Mouse (Mus musculus): ENCODE measurements around the gene Sycp2l. TPM values are rescaled to one million over a fixed set of nuclear protein-coding genes. Genes with fewer than 3 reads are reported as not detected.

Sycp2l gene
- polyA plus RNA-seq, 1 experiment = not detected

- no peak for TF ChIP-seq MYOG (IDR thresholded peaks at IDR 0.05; ENCODE audit: control insufficient read depth, extremely low read depth, insufficient read length)
- TF ChIP-seq MYOD1 (IDR thresholded peaks at IDR 0.05; ENCODE audit: control insufficient read depth, insufficient read length, low read depth) = no peak
- TF ChIP-seq MAX (IDR thresholded peaks at IDR 0.05) = no peak
- no peak for TF ChIP-seq CTCF (IDR thresholded peaks at IDR 0.05; ENCODE audit: control insufficient read depth, insufficient read depth, insufficient read length)
- H3ac ChIP-seq (ENCODE audit: control insufficient read depth, insufficient read length, low read depth) = no peak overlapping the region
- no peaks in the 10 kb centered on the region for H3K36me3 ChIP-seq (ENCODE audit: control insufficient read depth, insufficient read depth)
- H3K27me3 ChIP-seq (ENCODE audit: control insufficient read depth, insufficient read depth, insufficient read length) = peaks cover 60% of the 10 kb centered on the region
- H3K4me3 ChIP-seq (ENCODE audit: insufficient read depth, poor library complexity, severe bottlenecking) = no peak overlapping the region
- H3K79me3 ChIP-seq (ENCODE audit: low read depth) = no peaks in the 10 kb centered on the region
- no peaks in the 10 kb centered on the region for H3K79me2 ChIP-seq (ENCODE audit: control insufficient read depth, insufficient read depth)
These were observed 92.1 kb downstream of the Sycp2l start for GRCm38 (mm10) chr13:41206241-41206640.

- TF ChIP-seq MYOD1 (IDR thresholded peaks at IDR 0.05; ENCODE audit: control insufficient read depth, insufficient read length, low read depth) (no peak), MYOG (IDR thresholded peaks at IDR 0.05; ENCODE audit: control insufficient read depth, extremely low read depth, insufficient read length) (no peak), CTCF (IDR thresholded peaks at IDR 0.05; ENCODE audit: control insufficient read depth, insufficient read depth, insufficient read length) (no peak), MAX (IDR thresholded peaks at IDR 0.05) (no peak), FOSL1 (IDR thresholded peaks at IDR 0.05; ENCODE audit: insufficient read depth, low read length, poor library complexity, severe bottlenecking) (no peak), USF1 (IDR thresholded peaks at IDR 0.05; ENCODE audit: low read depth) (no peak), CEBPB (IDR thresholded peaks at IDR 0.05; ENCODE audit: low read depth) (no peak)
- H3K79me2 ChIP-seq (ENCODE audit: control insufficient read depth, insufficient read depth) = no peaks in the 10 kb centered on the region
- H3K27me3 ChIP-seq (ENCODE audit: control insufficient read depth, insufficient read depth, insufficient read length) = peaks cover 59% of the 10 kb centered on the region
- no peaks in the 10 kb centered on the region for H3K79me3 ChIP-seq (ENCODE audit: low read depth)
- H3K4me3 ChIP-seq (ENCODE audit: insufficient read depth, poor library complexity, severe bottlenecking) = no peak overlapping the region
- H3ac ChIP-seq (ENCODE audit: control insufficient read depth, insufficient read length, low read depth) = no peak overlapping the region
- no peaks in the 10 kb centered on the region for H3K36me3 ChIP-seq (ENCODE audit: control insufficient read depth, insufficient read depth)
These were observed 97.2 kb downstream of the Sycp2l start for GRCm38 (mm10) chr13:41211276-41211675.

DNA sequence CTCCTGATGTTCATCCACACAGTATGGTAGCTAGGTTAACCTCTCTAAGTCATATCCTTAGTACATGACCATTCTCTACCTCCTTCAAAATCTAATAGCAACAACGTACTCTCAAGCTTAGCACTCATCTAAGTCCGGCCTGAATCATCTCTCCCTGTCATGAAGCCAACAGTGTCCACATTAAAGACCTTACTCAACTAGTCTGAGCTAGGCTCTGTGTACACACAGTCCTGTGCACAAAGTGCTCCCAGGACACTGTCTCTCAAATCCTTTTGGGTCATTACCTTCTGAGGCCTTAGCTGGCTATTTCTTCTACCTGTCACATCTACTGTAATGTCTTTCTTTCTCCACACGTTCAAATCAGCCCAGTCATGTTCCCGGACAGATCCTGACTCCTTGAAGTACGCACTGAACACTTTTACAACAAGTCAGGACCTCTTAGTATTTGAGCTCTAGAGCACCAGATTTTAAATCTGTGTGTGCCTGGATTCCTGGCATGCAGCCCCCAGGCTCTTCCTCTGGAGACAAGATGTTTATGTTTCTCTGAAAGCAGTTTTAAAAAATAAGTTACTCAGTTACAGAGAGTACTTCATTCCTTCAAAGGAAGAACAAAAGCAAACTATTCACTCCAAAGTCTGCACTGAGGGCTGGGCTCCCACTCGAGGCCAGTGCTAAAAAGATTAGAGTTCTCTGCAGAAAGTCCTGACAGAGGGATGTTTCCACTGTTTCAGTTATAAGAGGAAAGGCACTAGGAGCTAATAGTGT, 98.6 kb downstream of the Sycp2l start:
- peaks cover 52% of the 10 kb centered on the region for H3K27me3 ChIP-seq (ENCODE audit: control insufficient read depth, insufficient read depth, insufficient read length)
- no peaks in the 10 kb centered on the region for H3K36me3 ChIP-seq (ENCODE audit: control insufficient read depth, insufficient read depth)
- H3K79me2 ChIP-seq (ENCODE audit: control insufficient read depth, insufficient read depth) = no peaks in the 10 kb centered on the region
- H3ac ChIP-seq (ENCODE audit: control insufficient read depth, insufficient read length, low read depth) = no peak overlapping the region
- TF ChIP-seq CTCF (IDR thresholded peaks at IDR 0.05; ENCODE audit: control insufficient read depth, insufficient read depth, insufficient read length) = no peak
- H3K4me3 ChIP-seq (ENCODE audit: insufficient read depth, poor library complexity, severe bottlenecking) = no peak overlapping the region
- no peaks in the 10 kb centered on the region for H3K79me3 ChIP-seq (ENCODE audit: low read depth)

DNA sequence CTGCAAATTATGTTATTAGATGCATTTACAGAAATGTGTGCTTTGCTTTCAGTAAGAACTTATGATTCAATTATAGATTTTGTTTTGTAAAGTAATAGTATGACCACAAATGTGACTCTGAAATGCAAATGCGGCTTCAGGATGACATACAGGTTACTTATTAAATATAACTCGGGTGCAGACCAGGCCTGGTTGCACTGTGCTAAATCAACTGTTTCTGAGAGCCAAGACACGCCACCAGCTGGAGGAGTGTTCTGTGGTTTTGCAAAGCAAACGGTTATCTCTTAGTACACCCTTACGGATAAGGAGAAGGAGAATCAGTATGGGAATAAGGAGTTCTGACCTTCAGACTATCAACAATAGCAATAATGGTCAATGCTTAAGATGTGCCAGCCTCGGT, 101.6 kb downstream of the Sycp2l start:
- Histone ChIP-seq H3K27me3 (ENCODE audit: control insufficient read depth, insufficient read depth, insufficient read length) (peaks cover 39% of the 10 kb centered on the region), H3ac (ENCODE audit: control insufficient read depth, insufficient read length, low read depth) (no peak overlapping the region), H3K4me3 (ENCODE audit: insufficient read depth, poor library complexity, severe bottlenecking) (no peak overlapping the region), H3K79me3 (ENCODE audit: low read depth) (no peaks in the 10 kb centered on the region), H3K79me2 (ENCODE audit: control insufficient read depth, insufficient read depth) (no peaks in the 10 kb centered on the region), H3K36me3 (ENCODE audit: control insufficient read depth, insufficient read depth) (no peaks in the 10 kb centered on the region)
- TF ChIP-seq MYOG (IDR thresholded peaks at IDR 0.05; ENCODE audit: control insufficient read depth, extremely low read depth, insufficient read length) (no peak), MAX (IDR thresholded peaks at IDR 0.05) (no peak)

GRCm38 (mm10) chr13:41216236-41216635, 102.1 kb downstream of the Sycp2l start:
- no peak overlapping the region for H3K4me3 ChIP-seq (ENCODE audit: insufficient read depth, poor library complexity, severe bottlenecking)
- no peaks in the 10 kb centered on the region for H3K79me2 ChIP-seq (ENCODE audit: control insufficient read depth, insufficient read depth)
- H3K27me3 ChIP-seq (ENCODE audit: control insufficient read depth, insufficient read depth, insufficient read length) = peaks cover 39% of the 10 kb centered on the region
- no peak overlapping the region for H3ac ChIP-seq (ENCODE audit: control insufficient read depth, insufficient read length, low read depth)
- H3K79me3 ChIP-seq (ENCODE audit: low read depth) = no peaks in the 10 kb centered on the region
- H3K36me3 ChIP-seq (ENCODE audit: control insufficient read depth, insufficient read depth) = no peaks in the 10 kb centered on the region
- TF ChIP-seq MYOG (IDR thresholded peaks at IDR 0.05; ENCODE audit: control insufficient read depth, extremely low read depth, insufficient read length) (no peak), FOSL1 (IDR thresholded peaks at IDR 0.05; ENCODE audit: insufficient read depth, low read length, poor library complexity, severe bottlenecking) (no peak), CTCF (IDR thresholded peaks at IDR 0.05; ENCODE audit: control insufficient read depth, insufficient read depth, insufficient read length) (no peak), MAX (IDR thresholded peaks at IDR 0.05) (no peak), USF1 (IDR thresholded peaks at IDR 0.05; ENCODE audit: low read depth) (no peak), MYOD1 (IDR thresholded peaks at IDR 0.05; ENCODE audit: control insufficient read depth, insufficient read length, low read depth) (no peak), CEBPB (IDR thresholded peaks at IDR 0.05; ENCODE audit: low read depth) (no peak)

DNA sequence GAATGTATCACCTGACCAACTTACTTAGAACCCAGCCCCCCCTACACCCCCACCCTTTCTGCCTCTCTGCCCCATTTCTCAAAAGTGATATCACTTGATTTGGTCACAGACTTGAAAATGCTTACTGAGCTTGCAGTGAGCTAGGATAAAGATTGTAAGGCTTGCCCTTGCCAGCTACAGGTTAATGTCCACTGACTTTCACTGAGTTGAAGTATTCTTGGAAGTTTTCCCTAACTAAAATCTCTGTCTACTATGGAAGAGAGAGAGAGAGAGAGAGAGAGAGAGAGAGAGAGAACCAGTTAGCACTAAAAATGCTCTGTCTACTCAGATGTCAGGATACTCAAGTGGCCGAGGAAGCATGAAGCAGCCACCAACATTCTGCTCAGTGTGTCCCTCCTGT, 104.9 kb downstream of the Sycp2l start:
- no peak for TF ChIP-seq CTCF (IDR thresholded peaks at IDR 0.05; ENCODE audit: control insufficient read depth, insufficient read depth, insufficient read length)
- TF ChIP-seq CEBPB (IDR thresholded peaks at IDR 0.05; ENCODE audit: low read depth) = no peak
- Histone ChIP-seq H3K27me3 (ENCODE audit: control insufficient read depth, insufficient read depth, insufficient read length) (peaks cover 22% of the 10 kb centered on the region), H3K79me2 (ENCODE audit: control insufficient read depth, insufficient read depth) (no peaks in the 10 kb centered on the region), H3K36me3 (ENCODE audit: control insufficient read depth, insufficient read depth) (no peaks in the 10 kb centered on the region), H3K4me3 (ENCODE audit: insufficient read depth, poor library complexity, severe bottlenecking) (no peak overlapping the region), H3K79me3 (ENCODE audit: low read depth) (no peaks in the 10 kb centered on the region), H3ac (ENCODE audit: control insufficient read depth, insufficient read length, low read depth) (no peak overlapping the region)
